Mouse (Mus musculus): ENCODE data around the gene Clta. TPM values are rescaled to one million over a fixed set of nuclear protein-coding genes. Genes with fewer than 3 reads are reported as not detected.

The Clta gene
- 249 and 297 TPM in 2 replicates for polyA plus RNA-seq (2012; rRNA removed)

GRCm38 (mm10) chr4:44004126-44004525, at the start of gene Clta:
Clta (plus strand) TSS chr4:44004452.

GRCm38 (mm10) chr4:43957292-43957845, 46.9 kb upstream of the Clta start, which contains the start of gene Glipr2:
Glipr2 (plus strand) TSS chr4:43957401.

GRCm38 (mm10) chr4:43983181-43983580, 21.1 kb upstream of the Clta start, which contains the start of gene Ccin:
Ccin (plus strand) TSS chr4:43983483.

Other genes with a start within 250 kb of the Clta start
- not detected in 2 replicates for gene Olfr159, start 233.4 kb upstream of the Clta start, polyA plus RNA-seq (2012; rRNA removed)
- gene Olfr156, start 180.6 kb upstream of the Clta start, polyA plus RNA-seq (2012; rRNA removed): 0.10 and 0.21 TPM in 2 replicates
- 0.08 and 0.15 TPM in 2 replicates for gene Olfr157, start 164.3 kb upstream of the Clta start, polyA plus RNA-seq (2012; rRNA removed)
- gene Olfr155, start 152.9 kb upstream of the Clta start, polyA plus RNA-seq (2012; rRNA removed): not detected in 2 replicates
- gene Reck, start 128.9 kb upstream of the Clta start, polyA plus RNA-seq (2012; rRNA removed): 7.8 and 8.0 TPM in 2 replicates
- 9.1 and 12.6 TPM in 2 replicates for gene Glipr2, start 47.1 kb upstream of the Clta start, polyA plus RNA-seq (2012; rRNA removed)
- 0.06 and 0.07 TPM in 2 replicates for gene Ccin, start 21.0 kb upstream of the Clta start, polyA plus RNA-seq (2012; rRNA removed)
- gene Gne, start 79.7 kb downstream of the Clta start, polyA plus RNA-seq (2012; rRNA removed): 218 and 316 TPM in 2 replicates
- gene Rnf38, start 229.3 kb downstream of the Clta start, polyA plus RNA-seq (2012; rRNA removed): 55.1 and 87.6 TPM in 2 replicates

Data from colon, adult 2 months (tissue).